Mouse (Mus musculus) c-Kit-positive CD71-positive TER-119-positive erythroid progenitor cells, embryonic 14.5 days (primary cell): ENCODE results near the gene Flt1.
A peak's percentile ranks its signal among the peaks of the same experiment; 100 is the strongest.

Source experiments
- DNase-seq: peaks from one replicate; pipeline ENCODE4 v3.0.0-alpha.2; 2013; ENCODE audit warnings: low spot score

The Flt1 gene

GRCm38 (mm10) chr5:147725831-147726700 lies at the start of gene Flt1:
Gene Flt1 (minus strand): TSS chr5:147726011.
- no peak for DNase-seq

GRCm38 (mm10) chr5:147775222-147775621 lies 49.4 kb upstream of the Flt1 start:
- DNase-seq = no peak

DNA sequence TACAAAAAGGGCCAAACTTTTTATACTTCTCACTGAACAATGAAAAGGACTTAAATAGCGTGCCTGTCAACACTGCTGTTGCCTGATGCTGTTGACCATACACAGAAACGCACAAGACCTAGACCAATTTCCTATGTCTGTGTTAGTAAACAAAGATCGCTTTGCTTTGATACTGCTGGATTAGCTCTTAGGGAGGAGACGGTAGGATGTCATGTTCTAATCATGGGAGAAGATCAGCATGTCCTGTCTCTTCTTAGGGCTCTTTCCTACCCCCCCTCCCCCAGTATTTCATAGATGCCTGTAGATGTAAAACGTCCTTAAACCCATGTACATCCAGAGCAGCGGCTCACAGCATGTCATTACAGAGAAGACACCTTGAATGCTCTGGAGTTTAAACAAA lies 44.1 kb upstream of the Flt1 start:
- no peak for DNase-seq

DNA sequence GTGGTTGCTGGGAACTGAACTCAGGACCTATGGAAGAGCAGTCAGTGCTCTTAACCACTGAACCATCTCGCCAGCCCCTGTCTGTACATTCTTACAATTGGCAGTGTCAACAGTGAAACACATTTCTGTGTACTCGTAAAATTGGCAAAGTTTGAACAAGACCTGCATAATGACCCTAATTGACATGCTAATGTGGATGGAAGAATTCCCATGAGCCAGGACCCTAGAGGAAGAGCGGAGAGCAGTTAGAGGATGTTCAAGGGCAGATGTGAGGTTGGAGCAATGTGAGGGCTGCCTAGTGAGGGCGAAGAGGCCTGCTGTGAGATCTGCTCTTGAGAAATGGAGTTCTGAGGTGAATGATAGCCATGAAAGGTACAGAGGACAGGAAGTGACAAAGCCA lies 38.2 kb upstream of the Flt1 start:
- no peak for DNase-seq

DNA sequence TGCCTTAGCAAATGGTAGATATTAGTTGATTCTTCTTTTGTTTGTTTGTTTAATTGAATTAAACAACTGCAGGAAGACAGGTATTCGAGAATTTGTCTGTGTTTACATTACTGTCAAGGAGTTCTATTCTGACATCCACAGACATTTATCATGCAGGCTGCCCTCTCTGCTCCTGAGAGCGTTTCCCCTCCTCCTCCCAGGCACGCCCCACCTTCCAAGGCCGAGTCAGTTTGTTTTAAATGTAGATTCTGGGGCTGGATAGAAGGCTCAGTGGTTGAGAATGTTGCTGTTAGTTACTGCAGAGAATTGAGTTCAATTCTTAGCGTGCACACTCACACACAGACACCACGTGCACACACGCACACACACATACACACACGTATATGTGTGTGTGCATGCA lies 36.2 kb upstream of the Flt1 start:
- DNase-seq = no peak

GRCm38 (mm10) chr5:147761275-147761674 lies 35.5 kb upstream of the Flt1 start:
- DNase-seq = no peak

DNA sequence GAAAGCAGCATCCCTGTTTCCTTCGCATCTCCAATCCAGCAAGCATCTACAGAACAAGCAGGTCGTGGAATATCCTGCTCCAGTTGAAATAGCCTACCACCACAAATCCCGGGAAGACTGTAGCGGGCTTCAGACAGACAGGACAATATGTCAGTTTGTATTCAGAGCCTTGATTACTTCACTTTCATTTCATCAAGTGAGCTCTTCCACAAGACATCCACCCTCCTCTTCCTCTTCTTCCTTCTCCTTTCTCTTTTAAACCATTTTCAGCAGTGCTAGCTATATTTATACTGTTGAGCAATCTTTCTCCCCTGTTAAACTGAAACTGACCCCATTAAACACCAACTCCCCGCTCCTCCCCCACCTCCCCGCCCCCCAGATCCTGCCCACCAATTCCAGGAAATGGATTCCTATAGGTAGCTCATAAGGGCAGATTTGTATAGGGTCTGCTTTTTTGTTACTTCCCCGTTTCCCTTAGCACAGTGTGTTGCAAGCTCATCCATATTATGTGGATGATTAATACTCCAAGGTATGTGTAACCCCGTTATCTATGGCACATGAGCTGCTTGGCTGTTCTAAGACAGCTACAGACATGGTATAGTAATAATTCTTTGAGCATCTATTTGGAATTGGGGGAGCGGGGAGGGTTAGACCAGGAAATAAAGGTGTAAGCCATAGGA lies 33.0 kb upstream of the Flt1 start:
- no peak for DNase-seq

DNA sequence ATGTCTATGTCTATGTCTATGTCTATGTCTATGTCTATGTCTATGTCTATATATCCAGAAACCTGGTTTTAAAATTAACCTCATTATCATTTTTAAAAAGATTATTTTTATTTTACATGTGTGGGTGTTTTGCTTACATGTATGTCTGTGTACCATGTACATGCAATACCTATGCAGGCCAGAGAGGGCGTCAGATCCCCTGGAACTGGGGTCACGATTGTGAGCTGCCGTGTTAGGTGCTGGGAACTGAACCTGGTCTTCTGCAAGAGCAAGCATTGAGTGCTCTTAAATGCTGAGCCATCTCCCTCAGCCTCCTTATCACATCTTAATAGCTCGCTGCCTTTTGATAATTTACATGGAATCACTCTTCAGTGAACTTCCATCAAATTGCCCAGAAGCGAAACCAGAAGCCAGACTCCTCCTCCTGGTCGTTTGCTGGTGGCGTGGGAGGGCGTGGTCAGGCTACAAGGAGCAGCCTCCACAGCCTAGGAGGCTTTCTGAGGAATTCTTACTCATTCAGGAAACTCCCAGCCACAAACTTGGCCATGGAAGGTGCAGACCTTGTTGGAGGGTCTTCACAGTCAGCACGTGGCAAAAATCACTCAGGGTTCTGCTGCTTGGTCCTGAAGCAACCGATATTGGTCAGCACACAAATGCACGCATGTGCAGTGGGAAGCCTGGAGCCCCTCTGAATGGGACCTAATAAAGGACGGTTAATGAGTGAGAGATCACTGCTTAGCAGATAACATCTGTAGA lies 32.2 kb upstream of the Flt1 start:
- DNase-seq = peak; percentile 30

- no peak for DNase-seq
Measured at GRCm38 (mm10) chr5:147752914-147753341, 27.1 kb upstream of the Flt1 start.

- no peak for DNase-seq
Measured at GRCm38 (mm10) chr5:147751673-147752130, 25.9 kb upstream of the Flt1 start.

DNA sequence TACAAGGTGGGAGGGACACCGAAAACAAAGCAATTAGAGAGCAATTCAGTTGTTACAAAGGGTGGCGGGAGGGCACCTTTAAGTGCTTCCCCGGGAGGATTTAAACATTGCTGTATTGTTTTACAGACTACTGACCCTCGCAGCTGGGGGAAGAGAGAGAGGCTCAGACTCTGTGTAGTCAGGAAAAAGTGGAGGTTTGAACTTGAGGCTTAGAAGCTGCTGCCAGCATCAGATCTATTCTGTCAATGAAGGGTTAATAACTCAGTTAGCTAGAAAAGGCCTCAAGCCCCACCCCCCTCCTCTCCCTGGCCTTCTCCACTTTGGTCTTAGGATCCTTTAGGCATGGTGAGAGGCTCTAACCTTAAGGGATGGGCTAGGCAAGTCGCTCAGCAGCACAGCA lies 24.2 kb upstream of the Flt1 start:
- DNase-seq = no peak

- DNase-seq = no peak
Measured at GRCm38 (mm10) chr5:147748081-147748581, 22.3 kb upstream of the Flt1 start.

DNA sequence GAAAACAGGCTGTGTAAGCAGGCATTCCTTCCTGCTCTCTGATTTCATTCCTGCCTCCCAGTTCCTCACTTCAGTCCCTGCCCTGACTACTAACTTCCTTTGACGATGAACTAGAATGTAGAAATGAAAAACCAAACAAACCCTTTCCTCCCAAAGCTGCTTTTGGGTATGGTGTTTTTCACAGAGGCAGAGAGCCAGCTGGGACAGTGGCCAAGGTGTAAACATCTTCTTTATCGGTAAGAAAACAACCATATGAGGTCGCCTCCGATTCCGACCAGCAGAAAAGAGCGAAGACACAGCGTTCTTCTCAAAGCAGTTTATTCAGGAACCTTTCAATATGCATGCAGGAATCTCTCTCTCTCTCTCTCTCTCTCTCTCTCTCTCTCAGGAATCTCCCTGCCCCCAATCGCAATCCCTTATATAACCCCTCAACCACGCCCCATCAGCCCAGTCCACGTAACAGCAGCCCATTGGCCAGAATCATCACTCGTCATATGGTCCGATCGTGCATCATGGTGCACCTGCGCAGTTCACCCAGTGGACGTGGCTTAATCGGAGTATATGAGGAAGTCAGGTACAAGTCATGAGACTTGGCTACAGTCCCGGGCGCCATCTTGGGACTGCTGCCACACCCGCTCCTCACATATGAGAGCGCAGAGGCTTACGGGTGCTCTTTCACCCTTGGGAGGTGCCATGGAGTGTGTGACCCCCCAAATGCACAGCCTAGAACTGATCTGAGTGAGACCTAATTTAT lies 19.3 kb upstream of the Flt1 start:
- DNase-seq = no peak

- no peak for DNase-seq
Measured at GRCm38 (mm10) chr5:147742468-147743111, 16.8 kb upstream of the Flt1 start.

GRCm38 (mm10) chr5:147736766-147737280 lies 11.0 kb upstream of the Flt1 start:
- no peak for DNase-seq

- DNase-seq = peak; percentile 23
Measured at GRCm38 (mm10) chr5:147733682-147734081, 7.9 kb upstream of the Flt1 start.

- DNase-seq = no peak
Measured at GRCm38 (mm10) chr5:147732926-147733325, 7.1 kb upstream of the Flt1 start.

DNA sequence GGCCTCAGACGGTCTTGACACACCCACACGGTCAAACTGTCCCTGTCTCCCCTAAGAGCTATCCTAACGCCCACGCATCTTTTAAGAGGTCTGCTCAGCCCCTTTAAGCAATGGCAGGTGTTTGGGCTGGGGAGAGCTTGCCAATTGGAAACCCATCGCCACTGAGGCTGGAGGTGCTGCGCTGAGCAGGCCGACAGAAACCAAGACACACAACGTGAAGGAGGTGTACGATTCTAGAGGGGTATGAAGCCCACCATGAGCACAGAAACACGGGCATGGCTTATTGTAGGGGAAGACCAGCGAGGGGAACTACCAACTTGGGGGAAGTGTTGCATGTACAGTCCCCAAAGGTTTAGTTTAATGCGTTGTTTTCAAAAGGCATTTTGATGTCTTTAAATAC lies 1.7 kb upstream of the Flt1 start:
- no peak for DNase-seq

DNA sequence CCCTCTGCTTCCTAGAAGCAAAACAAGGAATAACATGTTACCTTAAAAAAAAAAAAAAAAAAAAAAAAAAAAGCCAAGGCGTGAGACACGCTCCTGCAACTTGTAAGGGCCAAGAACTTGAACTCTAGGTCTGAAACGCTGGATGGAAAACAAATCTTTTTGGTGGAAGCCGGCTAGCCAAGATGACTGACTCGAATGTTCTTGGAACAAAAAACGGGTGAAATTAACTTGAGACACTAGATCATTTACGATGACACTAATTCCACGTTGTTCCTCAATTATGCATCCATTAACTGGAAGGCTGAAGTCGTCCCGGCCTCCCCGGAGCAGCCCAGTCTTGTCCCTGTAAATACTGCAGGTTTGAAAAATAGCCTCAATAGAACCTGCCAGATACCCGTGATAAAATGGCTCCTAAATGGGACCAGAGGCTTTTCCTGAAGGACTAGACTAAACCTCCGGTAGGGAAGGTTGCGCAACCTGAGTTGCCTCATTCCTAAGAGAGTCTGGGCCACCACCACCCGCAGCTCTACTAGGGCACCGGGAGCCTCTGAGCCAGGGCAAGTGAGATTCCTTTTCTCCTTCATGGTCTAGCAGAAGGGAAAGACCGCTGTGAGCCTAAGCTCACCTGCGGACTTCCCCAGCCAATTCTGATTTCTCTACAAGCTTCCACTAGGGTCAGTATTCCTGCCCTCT lies 1.0 kb upstream of the Flt1 start:
- DNase-seq = no peak
